Mouse (Mus musculus): ENCODE results near the gene Cit.
"Not testable (repeated sequence)": the region's sequence is repeated elsewhere in the genome, so short reads cannot be mapped to it uniquely, and the experiment has no call there.

Gene Cit

DNA sequence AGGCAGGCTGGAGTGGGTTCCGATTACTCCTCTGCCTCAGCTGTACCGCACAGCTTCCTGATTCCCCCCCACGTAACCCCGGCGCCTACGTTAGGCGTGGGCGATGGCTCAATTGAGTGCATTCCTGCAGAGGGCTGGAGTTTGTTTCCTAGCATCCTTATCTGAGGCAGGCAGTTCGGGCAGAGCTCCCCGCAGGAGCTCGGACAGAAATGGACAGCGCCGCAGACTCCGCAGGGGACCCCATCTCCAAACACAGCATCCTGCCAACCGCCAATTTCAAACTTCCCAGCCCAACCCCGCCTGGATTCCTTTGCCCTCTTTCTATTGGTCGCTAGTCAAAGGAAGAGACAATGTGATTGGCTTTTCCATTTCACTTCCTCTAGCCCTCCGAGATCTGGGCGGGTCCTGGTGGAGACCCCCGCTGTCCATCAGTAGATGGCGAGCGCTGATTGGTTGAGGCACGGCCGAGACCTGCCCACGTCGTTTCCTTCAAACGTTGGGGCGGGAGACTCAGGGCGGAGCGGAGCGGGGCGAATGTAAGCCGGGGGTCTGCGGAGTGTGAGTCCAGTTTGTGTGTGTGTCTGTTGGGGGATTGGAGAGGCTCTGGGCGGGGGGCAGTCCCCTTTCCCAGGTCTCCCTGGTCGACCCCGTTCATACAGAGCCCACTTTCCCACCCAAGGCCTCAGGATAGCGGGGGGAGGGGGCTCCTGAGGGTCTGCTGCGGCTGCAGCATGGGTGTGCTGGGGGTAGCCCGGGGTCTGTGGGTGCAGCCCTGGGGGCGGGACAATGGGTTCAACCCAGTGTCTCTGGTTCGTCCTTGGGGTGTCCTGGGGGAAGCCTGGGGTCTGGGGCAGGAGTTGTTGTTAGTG, at the start of gene Cit:
Gene Cit (plus strand): TSS at position 513 of the 869 bp plus-strand sequence.
- peak; percentile 89 to 90 for DNase-seq

GRCm38 (mm10) chr5:115799016-115799894, 45.8 kb upstream of the Cit start:
- peak in 1 of 2 experiments; percentile 1 for DNase-seq

- DNase-seq, result no peak
Observed at GRCm38 (mm10) chr5:115799895-115800232, 45.2 kb upstream of the Cit start.

GRCm38 (mm10) chr5:115812262-115812661, 32.8 kb upstream of the Cit start:
- no peak for DNase-seq

DNA sequence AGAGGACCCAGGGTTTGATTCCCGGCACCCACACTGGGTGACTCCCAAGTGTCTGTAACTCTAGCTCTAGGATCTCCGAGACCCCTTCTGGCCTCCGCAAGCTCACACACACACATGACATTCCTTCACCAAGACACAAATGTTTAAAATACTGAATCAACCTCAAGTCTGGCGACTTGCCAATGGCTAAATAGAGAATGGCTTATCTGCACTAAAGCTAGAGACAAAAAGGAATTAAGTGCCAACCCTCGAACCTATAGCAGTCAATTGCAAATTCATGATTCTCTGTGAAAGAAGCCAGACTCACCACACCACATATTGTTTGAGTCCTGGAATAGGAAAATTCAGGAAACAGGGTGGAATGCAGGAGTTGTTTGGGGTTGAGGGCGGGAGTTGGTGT, 28.1 kb upstream of the Cit start:
- DNase-seq, result no peak

- not testable (repeated sequence) for DNase-seq
Observed at GRCm38 (mm10) chr5:115817655-115818054, 27.4 kb upstream of the Cit start.

DNA sequence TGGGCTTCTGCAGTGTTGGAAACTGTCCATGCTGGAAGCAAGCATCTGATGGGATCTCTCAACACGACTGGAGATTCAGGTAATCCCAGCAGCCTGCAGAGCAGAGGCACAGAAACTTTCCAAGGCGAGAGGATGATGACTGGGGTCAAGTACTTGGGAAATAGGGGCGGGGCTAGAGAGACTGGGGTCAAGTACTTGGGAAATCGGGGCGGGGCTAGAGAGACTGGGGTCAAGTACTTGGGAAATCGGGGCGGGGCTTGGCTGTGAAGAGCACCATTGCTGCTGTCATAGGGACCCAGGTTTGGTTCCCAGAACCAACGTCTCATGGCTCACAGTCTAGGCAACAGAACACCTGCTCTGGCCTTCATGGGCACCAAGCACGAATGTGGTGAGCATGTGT, 25.1 kb upstream of the Cit start:
- no peak for DNase-seq

GRCm38 (mm10) chr5:115821200-115821599, 23.9 kb upstream of the Cit start:
- no peak for DNase-seq

DNA sequence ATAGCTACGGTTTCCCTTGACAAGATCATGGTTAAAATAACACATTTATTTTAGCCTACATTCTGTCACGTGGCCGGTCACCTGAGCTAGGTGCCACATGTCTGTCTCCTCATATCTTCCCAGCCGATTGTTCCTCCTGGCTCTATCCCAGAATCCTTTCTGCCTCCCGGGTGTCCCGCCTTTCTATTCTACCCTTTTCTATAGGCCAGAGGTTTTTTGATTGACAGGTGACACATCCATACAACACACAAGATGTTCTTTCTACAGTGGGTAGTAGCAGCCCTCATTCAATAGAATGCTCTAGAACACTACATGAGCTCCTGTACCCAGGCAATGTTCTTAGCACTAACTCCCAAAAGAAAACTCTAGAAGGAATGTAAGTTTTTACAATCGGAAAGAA, 23.2 kb upstream of the Cit start:
- no peak for DNase-seq

DNA sequence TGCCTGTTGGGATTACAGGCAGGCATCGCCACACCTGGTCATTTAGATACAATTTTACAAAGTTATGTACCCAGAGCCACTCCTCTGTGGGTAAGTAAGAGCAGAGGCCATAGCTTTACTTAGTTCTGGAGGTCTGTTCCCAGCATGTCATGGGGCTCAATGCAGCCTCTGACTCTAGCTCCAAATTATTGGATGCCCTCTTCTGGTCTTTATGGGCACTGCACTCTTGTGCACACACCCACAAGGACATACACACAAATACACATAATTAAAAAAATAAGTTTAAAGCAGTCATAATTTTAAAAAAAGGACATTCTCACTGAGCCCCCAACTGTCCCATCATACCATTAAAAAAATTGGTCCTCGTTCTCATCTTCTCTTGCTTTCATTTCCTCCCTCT, 12.3 kb upstream of the Cit start:
- DNase-seq, result no peak

GRCm38 (mm10) chr5:115833806-115834205, 11.3 kb upstream of the Cit start:
- DNase-seq, result not testable (repeated sequence)

DNA sequence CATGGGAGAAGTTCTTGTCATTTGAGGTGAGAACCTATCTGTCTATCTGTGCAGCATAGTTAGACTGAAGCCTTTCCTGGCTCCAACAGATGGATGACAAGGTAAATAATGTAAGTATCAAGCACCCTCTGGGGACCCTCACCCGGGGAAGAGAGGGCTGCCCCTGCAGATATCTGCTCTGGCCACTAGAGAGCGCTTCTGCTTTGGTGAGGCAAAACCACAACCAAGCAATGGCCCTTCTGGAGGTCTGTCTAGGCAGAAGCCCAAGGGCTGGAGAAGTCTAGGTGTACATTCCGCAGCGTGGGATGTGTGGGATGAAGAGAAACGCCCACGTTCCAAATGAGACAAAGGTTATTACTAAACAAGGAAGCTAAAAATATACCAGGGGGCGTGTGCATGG, 9.8 kb upstream of the Cit start:
- DNase-seq, result peak in 1 of 2 experiments; percentile 24

GRCm38 (mm10) chr5:115838059-115838458, 7.0 kb upstream of the Cit start:
- DNase-seq, result peak in 1 of 2 experiments; percentile 23

- no peak for DNase-seq
Observed at GRCm38 (mm10) chr5:115840453-115840852, 4.6 kb upstream of the Cit start.

GRCm38 (mm10) chr5:115840946-115841775, 3.9 kb upstream of the Cit start:
- no peak for DNase-seq

DNA sequence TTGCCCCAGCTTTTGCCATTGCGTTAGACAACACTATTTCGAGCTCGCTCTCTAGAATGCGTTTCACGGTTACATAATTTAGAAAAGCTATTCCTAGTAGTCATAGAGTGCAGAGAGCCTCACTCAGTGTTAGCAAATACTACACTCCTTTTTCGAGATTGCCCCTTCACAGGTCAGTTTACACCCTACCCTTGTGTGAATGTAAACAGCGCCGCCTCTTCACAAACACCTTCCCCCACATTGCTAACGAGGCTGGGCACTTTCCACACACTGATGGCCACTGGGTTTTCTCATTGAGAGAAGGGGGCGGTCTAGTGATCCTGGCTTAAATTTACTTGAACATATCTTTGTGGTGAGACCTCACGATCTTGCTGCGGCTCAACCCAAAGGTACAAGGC, 711 bp upstream of the Cit start:
- peak; percentile 65 to 72 for DNase-seq

DNA sequence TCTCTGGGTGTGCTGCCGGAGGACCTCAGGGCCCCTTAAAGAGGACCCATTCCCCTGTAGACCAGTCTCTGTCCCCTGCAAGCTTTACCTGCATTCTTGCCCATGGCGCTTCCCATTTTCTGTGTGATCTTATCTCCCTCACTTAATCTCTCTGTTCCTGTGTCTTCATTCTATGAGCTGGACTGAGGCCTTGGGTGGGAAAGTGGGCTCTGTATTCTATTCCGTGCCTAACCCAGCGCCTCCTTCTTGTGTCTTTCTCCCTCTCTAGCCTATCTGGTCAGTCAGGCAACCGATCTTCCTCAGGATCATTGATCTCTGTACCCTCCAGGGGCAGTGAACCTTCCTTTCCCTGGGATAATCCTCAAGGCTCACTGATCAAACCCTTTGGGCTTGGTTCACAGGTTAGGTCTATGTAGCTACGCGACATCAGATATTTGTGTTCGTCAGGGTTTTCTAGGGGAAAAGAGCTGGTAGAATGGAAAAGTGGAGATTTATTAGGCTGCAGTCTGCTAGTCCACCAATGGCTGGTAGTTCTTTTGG, 627 bp downstream of the Cit start:
- DNase-seq, result no peak

- DNase-seq, result peak in 1 of 2 experiments; percentile 41
Observed at GRCm38 (mm10) chr5:115847166-115847565, 2.1 kb downstream of the Cit start.

DNA sequence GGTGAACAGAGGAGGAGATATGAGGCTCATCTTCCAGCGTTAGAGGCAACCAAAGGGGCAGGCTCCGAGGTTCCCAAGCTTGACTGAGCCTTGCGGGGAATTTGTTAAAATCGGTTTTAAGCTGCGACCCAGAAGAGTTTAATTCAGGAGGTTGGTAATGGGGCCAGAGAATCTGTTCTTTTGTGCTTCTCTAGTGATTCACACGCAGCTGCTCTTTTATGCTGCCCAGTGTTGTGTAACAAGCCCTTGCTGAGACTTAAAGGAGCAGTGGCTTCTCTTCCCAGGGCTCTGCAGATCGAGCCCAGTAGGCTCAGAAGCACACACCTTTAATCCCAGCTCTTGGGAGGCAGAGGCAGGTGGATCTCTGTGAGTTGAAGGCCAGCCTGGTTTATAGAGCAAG, 3.4 kb downstream of the Cit start:
- DNase-seq, result no peak

- DNase-seq, result no peak
Observed at GRCm38 (mm10) chr5:115849263-115849829, 4.3 kb downstream of the Cit start.

GRCm38 (mm10) chr5:115850250-115851028, 5.4 kb downstream of the Cit start:
- no peak for DNase-seq

- no peak for DNase-seq
Observed at GRCm38 (mm10) chr5:115851029-115851365, 5.9 kb downstream of the Cit start.
